Mouse (Mus musculus): ENCODE measurements around the gene Txlng. TPM values are rescaled to one million over a fixed set of nuclear protein-coding genes. Genes with fewer than 3 reads are reported as not detected.
A peak's percentile ranks its signal among the peaks of the same experiment; 100 is the strongest.
"Not testable (repeated sequence)": the region's sequence is repeated elsewhere in the genome, so short reads cannot be mapped to it uniquely, and the experiment has no call there.

Gene Txlng
- 15.0 and 15.4 TPM in 2 replicates for polyA plus RNA-seq (2015; fragmentation: Nextera tagmentation; extraction: Ambion mirVana)

GRCm38 (mm10) chrX:162829203-162829708 lies at the start of gene Txlng:
Gene Txlng, minus strand, starts transcription at chrX:162829454.
- WGBS: 26% methylated on average over 37 of the region's 37 CpGs

GRCm38 (mm10) chrX:162878236-162878635 lies 49.0 kb upstream of the Txlng start:
- H3K27me3 ChIP-seq: no peaks in the 10 kb centered on the region
- no peaks in the 10 kb centered on the region for H3K9me3 ChIP-seq
- peaks cover 8% of the 10 kb centered on the region; the same call in 1 of the 2 replicates for H3K36me3 ChIP-seq
- H3K9ac ChIP-seq (replicated peaks): no peak overlapping the region
- H3K4me3 ChIP-seq: no peak overlapping the region
- ATAC-seq (replicated peaks): no peak
- no peak overlapping the region for H3K4me2 ChIP-seq (replicated peaks)
- no peak overlapping the region for H3K27ac ChIP-seq (replicated peaks)
- 88% methylated on average over 3 of the region's 3 CpGs for WGBS
- no peaks in the 10 kb centered on the region for H3K4me1 ChIP-seq

More at GRCm38 (mm10) chrX:162829203-162829708, at the start of gene Txlng:
- H3K9me3 ChIP-seq: no peaks in the 10 kb centered on the region
- H3K36me3 ChIP-seq: no peaks in the 10 kb centered on the region
- H3K4me3 ChIP-seq: peak within 1 kb of the TSS; percentile 62
- peaks cover 4% of the 10 kb centered on the region; the same call in 1 of the 2 replicates for H3K4me1 ChIP-seq
- H3K27me3 ChIP-seq: no peaks in the 10 kb centered on the region
- H3K27ac ChIP-seq (replicated peaks): peak within 1 kb of the TSS; percentile 52; the same call in 1 of the 2 replicates
- ATAC-seq (replicated peaks): peak; percentile 99
- peak within 1 kb of the TSS; percentile 67 for H3K4me2 ChIP-seq (replicated peaks)
- H3K9ac ChIP-seq (replicated peaks): peak within 1 kb of the TSS; percentile 55

GRCm38 (mm10) chrX:162873761-162874160 lies 44.5 kb upstream of the Txlng start:
- no peaks in the 10 kb centered on the region for H3K4me1 ChIP-seq
- no peak overlapping the region for H3K9ac ChIP-seq (replicated peaks)
- H3K36me3 ChIP-seq: peaks cover 11% of the 10 kb centered on the region; the same call in 1 of the 2 replicates
- H3K27me3 ChIP-seq: no peaks in the 10 kb centered on the region
- no peak for ATAC-seq (replicated peaks)
- 93% methylated on average over 2 of the region's 2 CpGs for WGBS
- no peak overlapping the region for H3K27ac ChIP-seq (replicated peaks)
- H3K4me2 ChIP-seq (replicated peaks): no peak overlapping the region
- H3K4me3 ChIP-seq: no peak overlapping the region
- H3K9me3 ChIP-seq: no peaks in the 10 kb centered on the region

DNA sequence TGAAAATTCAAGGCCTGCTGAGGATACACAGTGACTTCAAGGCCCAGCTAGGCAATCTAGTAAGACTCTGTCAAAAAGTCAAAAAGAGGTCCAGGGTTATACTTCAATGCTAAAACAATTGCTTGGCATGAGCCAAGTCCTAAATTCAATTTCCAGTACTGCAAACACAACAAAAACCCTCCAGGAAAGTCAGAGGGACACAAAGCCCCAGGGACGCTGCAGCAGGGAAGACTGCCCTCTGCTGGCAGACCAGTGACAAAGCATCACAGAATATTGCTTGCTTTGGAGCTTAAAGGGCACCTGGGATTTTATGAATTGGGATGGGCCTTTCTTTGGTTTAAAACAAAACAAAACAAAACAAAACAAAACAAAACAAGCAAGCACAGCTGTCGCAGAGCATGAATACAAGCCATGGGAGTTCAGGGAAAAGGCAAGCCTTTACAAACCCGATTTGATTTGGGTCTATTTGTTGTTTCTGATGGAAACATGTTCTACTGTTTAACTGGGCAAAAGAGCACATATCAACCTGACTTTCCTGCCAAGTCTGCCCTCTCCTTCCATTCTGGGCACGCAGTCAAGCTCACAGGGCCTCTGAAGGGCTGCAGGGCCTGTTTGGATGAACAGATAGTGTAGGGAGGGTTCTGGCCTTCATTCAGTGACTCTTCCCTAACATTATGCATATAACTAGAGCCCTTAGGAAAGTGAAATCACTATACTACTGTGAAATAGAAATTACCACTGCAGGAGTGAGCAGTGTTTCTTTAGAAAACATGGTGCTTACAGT lies 42.7 kb upstream of the Txlng start:
- no peak overlapping the region for H3K27ac ChIP-seq (replicated peaks)
- no peak overlapping the region for H3K4me3 ChIP-seq
- no peak for ATAC-seq (replicated peaks)
- WGBS: 34% methylated on average over 4 of the region's 4 CpGs
- H3K9ac ChIP-seq (replicated peaks): no peak overlapping the region
- H3K36me3 ChIP-seq: peaks cover 5% of the 10 kb centered on the region; the same call in 1 of the 2 replicates
- H3K27me3 ChIP-seq: no peaks in the 10 kb centered on the region
- no peaks in the 10 kb centered on the region for H3K9me3 ChIP-seq
- no peaks in the 10 kb centered on the region for H3K4me1 ChIP-seq
- no peak overlapping the region for H3K4me2 ChIP-seq (replicated peaks)

DNA sequence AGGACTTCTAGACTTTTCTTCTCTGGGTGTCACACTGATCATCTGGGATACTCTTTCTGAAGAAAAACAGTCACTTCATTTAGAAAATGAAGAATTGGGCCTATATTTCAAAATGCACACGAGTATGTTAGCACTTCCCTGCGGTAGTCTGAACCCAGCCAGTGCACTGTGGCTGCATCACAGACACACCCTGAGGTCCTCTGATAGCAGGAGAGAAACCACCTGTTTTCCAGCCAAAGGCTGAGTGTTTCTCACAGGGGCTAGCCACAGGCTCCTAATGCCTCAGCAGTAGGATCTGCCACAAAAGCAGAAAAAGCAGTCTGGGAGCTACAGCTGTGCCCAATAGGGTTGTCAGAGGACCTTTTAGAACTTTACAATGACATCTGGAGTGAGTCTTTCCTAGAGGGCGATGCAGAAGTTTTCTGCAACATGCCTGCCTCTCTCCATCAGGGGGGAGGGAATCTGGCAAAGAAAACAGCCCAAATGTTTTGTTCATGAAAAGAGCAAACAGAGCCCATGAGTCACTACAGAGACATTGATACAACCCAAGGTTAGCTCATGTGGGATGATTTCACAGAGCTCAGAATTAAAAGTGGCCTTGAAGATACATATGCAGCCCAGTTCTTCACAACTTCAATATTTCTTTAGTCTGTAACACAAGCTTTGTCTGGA lies 39.2 kb upstream of the Txlng start:
- ATAC-seq (replicated peaks): no peak
- Histone ChIP-seq H3K9ac (replicated peaks) (no peak overlapping the region), H3K27ac (replicated peaks) (no peak overlapping the region), H3K4me3 (no peak overlapping the region), H3K9me3 (no peaks in the 10 kb centered on the region), H3K27me3 (no peaks in the 10 kb centered on the region), H3K36me3 (peaks cover 3% of the 10 kb centered on the region; the same call in 1 of the 2 replicates), H3K4me2 (replicated peaks) (no peak overlapping the region), H3K4me1 (no peaks in the 10 kb centered on the region)
- 81% methylated on average over 3 of the region's 3 CpGs for WGBS

GRCm38 (mm10) chrX:162848682-162849081 lies 19.4 kb upstream of the Txlng start:
- H3K4me1 ChIP-seq: no peaks in the 10 kb centered on the region
- H3K36me3 ChIP-seq: no peaks in the 10 kb centered on the region
- ATAC-seq (replicated peaks): no peak
- H3K4me2 ChIP-seq (replicated peaks): no peak overlapping the region
- H3K9ac ChIP-seq (replicated peaks): no peak overlapping the region
- no peak overlapping the region for H3K4me3 ChIP-seq
- no peak overlapping the region for H3K27ac ChIP-seq (replicated peaks)
- H3K27me3 ChIP-seq: no peaks in the 10 kb centered on the region
- WGBS: 82% methylated on average over 1 of the region's 1 CpGs
- H3K9me3 ChIP-seq: no peaks in the 10 kb centered on the region

GRCm38 (mm10) chrX:162845531-162845930 lies 16.3 kb upstream of the Txlng start:
- Histone ChIP-seq H3K27ac (replicated peaks) (no peak overlapping the region), H3K36me3 (no peaks in the 10 kb centered on the region), H3K4me3 (no peak overlapping the region), H3K9me3 (no peaks in the 10 kb centered on the region), H3K4me2 (replicated peaks) (no peak overlapping the region), H3K27me3 (no peaks in the 10 kb centered on the region), H3K4me1 (no peaks in the 10 kb centered on the region), H3K9ac (replicated peaks) (no peak overlapping the region)
- WGBS: 94% methylated on average over 3 of the region's 3 CpGs
- ATAC-seq (replicated peaks): no peak

DNA sequence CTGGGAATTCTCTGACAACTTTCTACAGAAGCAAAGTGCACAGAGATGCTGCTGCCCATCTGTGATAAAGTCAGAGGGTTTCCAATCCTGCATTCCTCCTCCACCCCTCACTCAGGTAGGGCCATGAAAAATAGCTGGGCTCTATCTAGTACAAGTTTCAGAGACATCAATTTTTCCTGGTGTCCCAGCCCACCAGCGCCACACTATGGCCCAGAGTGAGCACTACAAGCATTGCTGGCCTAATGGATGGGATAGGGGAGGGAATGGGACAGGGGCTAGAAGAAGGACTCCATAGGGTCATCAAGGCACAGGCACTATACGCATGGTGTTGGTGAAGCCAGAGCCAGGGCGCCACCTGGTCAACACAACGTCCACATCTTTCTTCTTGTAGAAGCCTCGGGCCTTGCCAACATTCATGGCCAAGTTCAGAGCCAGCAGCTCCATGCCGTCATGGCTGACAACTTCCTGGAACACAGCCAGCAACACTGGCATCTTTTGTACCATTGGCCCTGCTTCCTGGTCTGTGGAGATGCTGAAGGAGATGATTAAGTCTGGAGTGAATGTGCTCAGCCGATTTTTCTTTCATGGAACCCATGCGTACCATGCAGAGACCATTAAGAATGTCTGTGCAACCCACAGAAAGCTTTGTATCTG lies 15.3 kb upstream of the Txlng start:
- H3K27ac ChIP-seq (replicated peaks): no peak overlapping the region
- no peak overlapping the region for H3K9ac ChIP-seq (replicated peaks)
- 59% methylated on average over 8 of the region's 8 CpGs for WGBS
- no peak overlapping the region for H3K4me3 ChIP-seq
- no peaks in the 10 kb centered on the region for H3K9me3 ChIP-seq
- H3K4me1 ChIP-seq: no peaks in the 10 kb centered on the region
- H3K27me3 ChIP-seq: no peaks in the 10 kb centered on the region
- no peak overlapping the region for H3K4me2 ChIP-seq (replicated peaks)
- no peaks in the 10 kb centered on the region for H3K36me3 ChIP-seq
- no peak for ATAC-seq (replicated peaks)

GRCm38 (mm10) chrX:162832101-162832500 lies 2.8 kb upstream of the Txlng start:
- Histone ChIP-seq H3K27ac (replicated peaks) (no peak overlapping the region), H3K36me3 (no peaks in the 10 kb centered on the region), H3K9ac (replicated peaks) (no peak overlapping the region), H3K4me1 (peaks cover 4% of the 10 kb centered on the region; the same call in 1 of the 2 replicates), H3K27me3 (no peaks in the 10 kb centered on the region), H3K9me3 (no peaks in the 10 kb centered on the region), H3K4me2 (replicated peaks) (no peak overlapping the region), H3K4me3 (no peak overlapping the region)
- WGBS: 20% methylated on average over 3 of the region's 3 CpGs
- ATAC-seq (replicated peaks): no peak

GRCm38 (mm10) chrX:162831542-162831941 lies 2.3 kb upstream of the Txlng start:
- Histone ChIP-seq H3K4me2 (replicated peaks) (no peak overlapping the region), H3K4me3 (no peak overlapping the region), H3K36me3 (no peaks in the 10 kb centered on the region), H3K9me3 (no peaks in the 10 kb centered on the region), H3K9ac (replicated peaks) (no peak overlapping the region), H3K27ac (replicated peaks) (no peak overlapping the region), H3K27me3 (no peaks in the 10 kb centered on the region), H3K4me1 (peaks cover 4% of the 10 kb centered on the region; the same call in 1 of the 2 replicates)
- WGBS: 69% methylated on average over 1 of the region's 1 CpGs
- ATAC-seq (replicated peaks): no peak

GRCm38 (mm10) chrX:162831036-162831435 lies 1.8 kb upstream of the Txlng start:
- H3K4me1 ChIP-seq: peaks cover 4% of the 10 kb centered on the region; the same call in 1 of the 2 replicates
- no peak overlapping the region for H3K4me2 ChIP-seq (replicated peaks)
- no peak overlapping the region for H3K27ac ChIP-seq (replicated peaks)
- WGBS: 0% methylated on average over 1 of the region's 1 CpGs
- H3K9me3 ChIP-seq: no peaks in the 10 kb centered on the region
- no peak overlapping the region for H3K4me3 ChIP-seq
- no peaks in the 10 kb centered on the region for H3K36me3 ChIP-seq
- no peaks in the 10 kb centered on the region for H3K27me3 ChIP-seq
- ATAC-seq (replicated peaks): no peak
- H3K9ac ChIP-seq (replicated peaks): no peak overlapping the region

DNA sequence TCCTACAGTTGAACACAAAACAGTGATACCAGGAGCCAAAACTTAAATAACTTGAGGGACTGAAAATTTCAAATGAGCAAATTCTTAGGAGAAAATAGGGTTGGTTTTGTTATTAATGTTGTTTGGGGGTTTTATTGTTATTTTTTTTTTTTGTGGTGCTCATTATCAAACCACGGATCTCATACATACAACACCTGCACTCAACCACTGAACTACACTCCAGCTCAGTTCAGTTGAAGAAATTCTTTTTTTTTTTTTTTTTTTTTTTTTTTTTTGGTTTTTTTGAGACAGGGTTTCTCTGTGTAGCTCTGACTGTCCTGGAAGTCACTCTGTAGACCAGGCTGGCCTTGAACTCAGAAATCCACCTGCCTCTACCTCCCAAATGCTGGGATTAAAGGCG lies 1.1 kb upstream of the Txlng start:
- H3K27me3 ChIP-seq; H3K4me3 ChIP-seq; H3K9me3 ChIP-seq; H3K4me1 ChIP-seq; H3K36me3 ChIP-seq; ATAC-seq (replicated peaks); H3K27ac ChIP-seq (replicated peaks); H3K4me2 ChIP-seq (replicated peaks); H3K9ac ChIP-seq (replicated peaks): not testable (repeated sequence)
- WGBS: 66% methylated on average over 2 of the region's 2 CpGs
